Mouse (Mus musculus) G1E (cell line): ENCODE data around the gene Hp.

Experiments used
- CTCF ChIP-seq: IDR thresholded peaks from 2 replicates; pipeline ENCODE4 v1.5.1; 2012; ENCODE audit warnings: low read depth, low read length, inconsistent platforms, mixed read lengths
- GATA1 ChIP-seq: IDR thresholded peaks from 2 replicates; pipeline ENCODE4 v1.6.1; 2012; ENCODE audit warnings: borderline replicate concordance, low read length, inconsistent platforms, mixed read lengths
- GATA2 ChIP-seq: IDR thresholded peaks from 2 replicates; pipeline ENCODE4 v1.6.1; 2012; ENCODE audit warnings: low read depth, low read length, inconsistent platforms, borderline replicate concordance
- POLR2AphosphoS5 ChIP-seq: IDR thresholded peaks from 2 replicates; pipeline ENCODE4 v1.6.1; 2012; ENCODE audit warnings: low read depth, low read length, inconsistent platforms; ENCODE audit not compliant: insufficient replicate concordance
- TAL1 ChIP-seq: conservative IDR thresholded peaks from 2 replicates; pipeline ENCODE4 v1.6.1; 2012; ENCODE audit warnings: low read depth, low read length, inconsistent platforms, mixed read lengths

DNA sequence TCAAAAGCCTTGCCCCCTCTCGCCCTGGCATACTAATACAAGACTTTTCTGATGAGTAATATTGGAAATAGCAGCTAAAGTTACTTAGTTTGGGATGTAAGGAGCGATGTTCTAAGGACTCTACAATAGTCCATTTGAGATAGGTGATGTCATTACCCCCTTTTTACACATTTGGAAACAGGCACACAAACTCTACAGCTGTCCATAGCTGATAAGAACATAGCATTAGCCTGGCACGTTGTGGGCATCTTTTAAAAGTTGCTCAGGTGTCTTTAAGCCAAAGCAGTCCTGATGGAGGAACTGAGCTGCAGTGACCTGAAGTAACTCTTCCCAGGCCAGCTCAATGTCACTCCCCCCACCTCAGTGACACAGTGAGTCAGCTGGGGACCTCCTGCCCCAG, 12.4 kb upstream of the Hp start:
- TF ChIP-seq CTCF = no peak
- TF ChIP-seq POLR2AphosphoS5 = no peak
- no peak for TF ChIP-seq GATA1
- no peak for TF ChIP-seq TAL1
- no peak for TF ChIP-seq GATA2
